Mouse (Mus musculus) spleen, postnatal 10 days (tissue): ENCODE data around the gene Ifrd1.
"Not testable (repeated sequence)": the region's sequence is repeated elsewhere in the genome, so short reads cannot be mapped to it uniquely, and the experiment has no call there.

Experiments used
- DNase-seq, 2 experiments: peaks; one replicate each; pipeline ENCODE4 v3.0.0; 2021 to 2022; ENCODE audit warnings: low spot score in 2 of 2

Gene Ifrd1

DNA sequence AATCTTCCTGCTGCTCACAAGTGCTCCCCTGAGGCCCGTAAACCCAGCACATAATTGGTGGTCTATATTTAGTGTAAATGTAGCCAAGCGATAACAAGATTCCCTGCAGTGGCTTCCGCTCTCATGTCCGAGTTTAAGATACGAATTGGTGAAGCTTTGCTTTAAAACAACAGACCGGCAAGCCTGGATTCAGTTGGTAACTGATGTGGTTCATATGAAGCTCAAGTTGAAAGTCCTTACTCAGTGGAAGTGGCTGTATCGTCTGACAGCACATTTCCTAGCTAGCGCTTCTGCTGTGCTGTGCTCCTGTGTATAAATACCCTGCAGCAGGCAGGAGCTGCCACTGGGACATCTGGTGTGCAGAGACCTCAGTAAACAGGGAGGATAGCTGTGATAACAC is 49.0 kb downstream of the Ifrd1 start, which contains the start of gene Lsmem1:
Gene Lsmem1 (minus strand): TSS at position 189 of the 400 bp plus-strand sequence.
- no peak for DNase-seq

DNA sequence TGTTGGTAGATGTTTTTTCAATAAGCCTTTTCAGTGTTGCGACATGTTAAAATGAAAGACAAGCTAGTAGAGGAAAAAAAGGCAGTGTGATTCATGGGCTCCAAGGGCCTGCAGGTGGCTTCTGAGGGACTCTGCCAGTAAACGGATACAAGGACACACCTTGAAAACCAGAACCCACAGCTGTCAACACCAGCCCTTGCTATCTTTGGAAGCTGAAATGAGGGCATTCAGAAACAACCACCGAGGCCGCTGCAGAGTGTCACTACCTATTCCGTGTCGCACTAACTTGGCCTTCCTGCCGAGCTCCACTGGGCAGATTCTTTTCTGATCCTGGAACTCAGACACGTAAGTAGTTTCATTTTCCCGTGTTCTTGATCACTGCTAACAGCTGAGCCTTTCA is 49.9 kb downstream of the Ifrd1 start:
- DNase-seq = no peak

DNA sequence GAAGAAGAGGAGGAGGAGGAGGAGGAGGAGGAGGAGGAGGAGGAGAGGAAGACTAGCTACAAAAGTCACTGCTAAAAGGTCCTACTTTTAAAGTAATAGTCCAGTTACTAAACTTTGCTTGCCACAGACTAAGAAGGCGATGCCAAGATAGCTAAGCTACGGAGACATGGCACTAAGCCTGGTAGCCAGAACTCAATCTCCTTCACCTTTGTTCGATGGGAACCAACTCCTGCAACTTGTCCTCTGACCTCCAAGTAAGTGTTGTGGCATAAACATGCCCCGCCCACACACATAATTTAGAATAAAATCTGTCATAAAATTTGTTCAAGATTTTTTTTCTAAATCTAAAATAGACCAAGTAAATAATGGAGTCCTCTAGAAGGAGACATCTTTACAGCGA is 50.3 kb downstream of the Ifrd1 start:
- DNase-seq = no peak

DNA sequence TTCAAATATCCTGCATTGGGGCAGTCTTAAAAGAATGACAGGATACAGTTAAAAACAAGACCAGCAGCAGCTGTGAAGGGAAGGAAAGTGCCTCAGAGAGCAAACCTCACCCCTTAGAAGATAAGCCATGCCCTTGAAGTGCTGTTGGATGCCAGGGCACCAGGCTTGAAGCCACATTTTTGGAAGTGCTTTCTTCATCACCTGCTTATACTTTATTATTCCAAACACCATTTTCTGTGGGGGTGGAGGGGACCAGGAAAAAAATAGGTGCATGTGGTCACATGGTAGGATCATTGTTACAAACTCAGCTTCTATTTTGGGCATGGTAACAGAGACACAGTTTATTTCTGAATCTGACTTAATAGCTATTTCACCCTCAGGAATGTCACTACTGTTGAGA is 50.8 kb downstream of the Ifrd1 start:
- no peak for DNase-seq

DNA sequence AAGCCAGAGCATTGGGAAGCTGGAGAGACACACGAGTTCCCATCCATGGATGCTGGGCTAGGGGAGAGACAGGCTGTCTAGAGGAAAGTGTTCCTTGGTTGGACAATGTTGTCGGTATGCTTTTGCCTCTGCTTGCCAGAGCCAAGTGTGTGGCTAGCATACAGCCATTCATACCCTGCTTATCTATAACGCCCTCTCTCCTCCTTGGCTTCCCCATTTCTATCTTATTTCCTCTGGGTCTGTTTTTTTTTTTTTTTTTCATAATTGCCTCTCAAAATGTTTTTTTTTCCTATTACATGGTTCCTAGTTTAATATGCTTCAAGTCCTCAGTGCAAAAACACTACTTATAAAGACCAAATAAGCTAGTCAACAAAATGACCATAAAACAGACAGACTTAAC is 62.8 kb downstream of the Ifrd1 start:
- DNase-seq = no peak

DNA sequence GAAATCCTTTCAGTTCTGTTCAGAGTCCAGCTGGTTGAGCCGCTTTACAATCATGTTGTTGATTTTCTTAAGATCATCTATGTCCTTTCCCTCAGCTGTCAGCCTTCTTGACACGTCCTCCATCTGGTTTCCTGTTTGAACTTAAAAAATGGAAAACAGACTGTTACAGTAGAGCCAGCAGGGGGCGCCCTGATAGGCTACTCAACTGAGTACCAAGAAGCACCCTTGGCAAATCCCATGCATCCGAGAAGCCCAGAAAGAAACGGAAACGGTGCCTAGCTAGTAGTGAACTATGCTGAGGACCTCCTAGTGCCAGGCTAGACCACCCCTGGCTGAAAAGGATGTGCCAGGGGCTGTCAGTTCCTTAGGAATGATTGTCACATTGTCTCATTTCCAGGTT is 71.2 kb downstream of the Ifrd1 start:
- DNase-seq = peak in 1 of 2 experiments; percentile 52

DNA sequence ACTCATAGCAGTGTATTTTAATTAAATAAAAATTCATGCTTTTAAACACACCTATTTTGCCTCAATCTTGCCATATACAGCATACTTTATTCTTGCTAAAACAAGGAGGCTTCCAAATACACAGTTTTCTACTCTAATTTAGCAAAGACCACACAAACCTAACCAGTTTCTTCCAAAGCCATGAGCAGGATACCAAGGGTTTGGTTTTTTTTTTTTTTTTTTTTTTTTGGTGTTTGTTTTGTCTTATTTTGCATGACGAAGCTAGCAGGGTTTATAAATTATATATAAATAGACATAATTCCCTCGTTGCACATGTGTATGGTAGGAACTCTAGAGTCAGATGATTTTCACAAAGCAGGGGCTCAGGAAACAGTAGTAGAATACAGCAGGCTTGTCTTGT is 72.1 kb downstream of the Ifrd1 start:
- DNase-seq = no peak

DNA sequence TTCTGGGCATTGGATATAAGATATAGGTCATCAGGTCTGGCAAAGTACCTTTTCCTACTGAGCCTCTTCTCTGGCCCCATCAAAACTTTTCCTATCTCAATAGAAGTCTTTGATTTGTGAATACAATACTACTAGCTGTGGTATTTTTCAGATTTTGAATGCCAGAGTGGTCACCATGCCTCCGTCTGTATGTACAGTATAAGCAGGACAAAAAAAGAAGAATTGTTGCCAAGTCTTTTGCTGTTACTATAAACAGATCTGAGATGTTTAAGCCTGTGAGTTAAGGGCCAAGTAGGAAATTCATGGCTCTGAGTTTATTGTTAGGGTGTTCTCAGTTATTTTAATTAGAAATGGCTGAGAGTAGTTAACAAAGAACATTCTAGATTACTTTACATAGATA is 73.1 kb downstream of the Ifrd1 start:
- not testable (repeated sequence) for DNase-seq

DNA sequence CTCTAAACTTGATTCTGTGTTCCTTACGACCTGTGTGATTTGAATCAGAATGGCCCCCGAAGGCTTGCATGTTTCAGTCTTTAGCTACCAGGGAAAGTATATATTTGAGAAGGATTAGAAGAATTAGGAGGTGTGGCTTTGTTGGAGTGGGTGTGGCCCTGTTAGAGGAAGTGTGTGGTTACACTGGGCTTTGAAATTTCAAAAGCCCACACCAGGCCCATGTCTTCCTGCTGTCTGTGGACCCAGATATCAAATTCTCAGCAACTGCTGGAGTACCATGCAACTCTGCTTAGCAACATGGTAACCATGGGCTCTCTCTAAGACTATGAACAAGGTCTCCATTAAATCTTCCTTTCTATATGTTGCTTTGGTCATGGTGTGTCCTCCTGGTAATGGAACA is 76.7 kb downstream of the Ifrd1 start:
- no peak for DNase-seq

DNA sequence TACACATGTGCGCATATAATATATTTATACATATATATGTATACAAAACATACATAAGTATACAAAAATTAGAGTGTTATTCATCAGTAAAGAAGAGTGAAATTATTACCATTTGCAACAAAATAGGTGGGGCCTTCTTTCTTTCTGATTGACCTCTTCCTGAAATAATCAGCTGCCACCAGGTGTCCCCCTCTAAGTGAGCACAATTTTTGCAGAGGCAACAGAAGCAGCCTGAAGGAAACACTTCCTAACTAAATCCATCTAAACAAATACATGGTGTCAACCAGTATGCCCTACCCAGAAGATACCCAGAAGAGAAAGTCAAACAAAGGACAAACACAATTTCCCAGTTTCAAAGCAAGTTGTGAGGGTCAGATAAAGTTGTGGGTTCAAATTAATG is 78.6 kb downstream of the Ifrd1 start:
- DNase-seq = no peak

DNA sequence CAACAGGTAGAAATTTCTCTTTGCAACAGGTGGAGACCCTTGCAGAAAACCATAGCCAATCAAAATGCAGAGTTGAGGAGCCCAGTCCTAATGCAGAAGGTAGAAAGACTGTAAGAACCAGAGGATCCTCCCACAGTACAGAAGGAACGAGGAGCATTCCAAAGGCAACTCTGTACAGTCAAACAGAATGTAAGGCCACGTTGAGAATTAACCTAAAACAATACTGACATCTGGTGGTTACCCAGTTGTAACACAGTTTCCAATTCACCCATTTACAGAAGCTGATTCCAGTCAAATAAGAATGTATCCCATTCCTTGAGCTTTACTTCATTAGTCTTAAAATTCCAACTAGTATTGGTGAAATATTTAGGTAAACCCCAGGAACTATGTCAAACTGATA is 83.7 kb downstream of the Ifrd1 start:
- no peak for DNase-seq

DNA sequence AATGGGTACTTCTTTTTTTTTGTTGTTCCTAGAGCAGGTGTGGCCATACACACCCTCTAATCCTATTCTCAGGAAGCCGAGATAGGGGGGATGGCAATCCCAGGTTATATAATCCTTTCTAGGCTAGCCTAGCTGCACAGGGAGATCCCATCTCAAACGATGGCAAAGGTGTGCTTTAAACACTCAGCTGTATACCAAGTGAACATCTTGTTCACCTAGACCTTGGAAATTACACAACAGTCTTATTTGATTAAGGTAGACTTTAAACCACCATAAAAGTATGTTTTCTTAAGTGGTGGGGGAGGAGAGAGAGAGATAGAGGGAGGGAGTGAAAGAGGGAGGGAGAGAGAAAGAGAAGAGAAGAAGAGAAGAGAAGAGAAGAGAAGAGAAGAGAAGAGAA is 87.5 kb downstream of the Ifrd1 start:
- DNase-seq = no peak

DNA sequence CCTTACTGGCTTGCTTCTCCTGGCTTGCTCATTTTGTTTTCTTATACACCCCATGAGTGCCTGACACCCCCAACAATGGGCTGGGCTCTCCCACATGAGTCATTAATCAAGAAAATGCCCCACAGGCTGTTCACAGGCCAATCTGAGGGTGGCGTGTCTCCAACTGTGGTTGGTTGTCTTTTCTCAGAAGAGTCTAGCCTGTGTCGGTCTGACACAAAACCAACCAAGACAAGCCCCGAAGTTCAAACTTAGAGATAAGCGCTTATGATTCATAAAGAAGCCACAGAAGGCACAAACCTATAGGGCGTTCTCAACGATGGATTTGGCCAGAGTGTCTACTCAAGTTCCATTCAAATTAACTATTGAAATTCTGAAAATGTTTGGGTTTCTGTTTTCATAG is 94.1 kb downstream of the Ifrd1 start:
- no peak for DNase-seq

DNA sequence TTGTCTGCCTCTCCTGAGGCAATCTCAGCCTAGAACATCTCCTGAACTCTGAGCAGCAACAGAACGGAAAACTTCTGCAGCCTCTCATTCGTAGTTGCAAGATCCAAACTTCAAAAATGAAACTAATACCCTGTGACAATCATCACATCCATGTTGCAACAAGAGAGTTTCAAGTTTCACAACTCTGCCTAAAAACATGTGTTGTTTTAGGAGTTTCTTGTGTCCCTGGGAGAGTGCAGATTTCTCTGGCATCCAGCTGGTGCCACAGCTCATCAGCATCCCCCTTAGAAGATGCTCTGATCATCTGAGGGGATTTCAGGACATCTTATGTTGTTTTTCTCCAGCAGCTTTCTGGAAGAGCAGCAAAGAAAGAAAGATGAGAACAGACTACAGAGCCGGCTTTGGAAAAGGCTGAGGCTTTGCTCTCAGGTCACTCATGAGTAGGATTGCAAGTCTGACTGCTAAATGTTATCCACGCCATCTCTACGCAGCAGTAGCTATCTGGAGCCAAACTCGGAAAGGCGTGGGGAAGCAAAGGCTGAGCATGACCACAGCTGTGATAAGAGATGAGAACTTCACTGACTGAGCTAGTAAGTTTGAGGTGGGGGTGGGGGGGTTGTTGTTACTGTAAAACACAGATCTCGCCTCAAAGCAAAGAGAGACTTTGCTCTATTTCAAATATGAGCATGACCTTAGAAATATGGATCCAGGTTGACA is 95.8 kb downstream of the Ifrd1 start:
- no peak for DNase-seq
